27 mouse cellular contexts compared by ENCODE assay signal in the genomic region with DNA sequence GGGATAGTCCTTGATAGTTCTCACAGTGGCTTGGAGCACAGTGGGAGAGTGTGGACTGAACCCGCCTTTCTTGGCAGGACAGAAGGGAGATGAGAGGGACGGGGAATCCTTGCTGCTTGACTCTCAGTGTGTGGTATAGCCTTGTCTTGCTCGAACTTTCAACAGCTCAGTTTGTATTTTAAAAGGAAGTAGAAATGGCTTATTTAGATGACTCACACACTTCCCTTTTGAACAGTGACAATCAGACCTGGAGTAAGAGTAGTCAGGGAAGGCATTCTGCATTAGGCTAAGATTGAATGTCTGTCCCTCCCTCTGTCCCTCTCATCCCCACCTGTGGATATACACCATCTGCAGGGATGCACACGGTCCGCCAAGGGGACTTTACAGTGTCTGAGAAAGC.
DNase-seq lines count a peak whose midpoint lies in the region; ATAC-seq and TF ChIP-seq lines count a peak whose summit lies in the region.
"Had no signal": no experiment of that assay in that cellular context is flagged by ENCODE, and none has a peak within 500 bp of the region (broad histone marks: within the 10 kb centered on the region; RNA-seq: fewer than 3 reads in every experiment).

No protein-coding gene starts in this region.

- DNase-seq in 416B (ENCODE audit: low read depth) (peak; percentile 63), MEL (ENCODE audit: low read depth, low spot score) (peak; percentile 45)
- no peak for DNase-seq in left cerebral cortex, postnatal 10 days (ENCODE audit: extremely low spot score in 1 of 2, low spot score in 2 of 2)
- no peak for DNase-seq in layer of hippocampus, adult 8-10 months (ENCODE audit: low spot score in 2 of 2)
- DNase-seq in Muller cell, postnatal 12 days (ENCODE audit: inconsistent ontology term), result no peak
- DNase-seq: adrenal gland, adult 8-10 months; adrenal gland, postnatal 25 days; cerebellum, adult 18-20 months; cerebellum, adult 9-10 months; cerebellum, postnatal 14 days; forebrain, postnatal 0 days; gastrocnemius, adult 2 months; gastrocnemius, postnatal 14 days; heart, postnatal 10 days; heart, postnatal 36 days had no signal

- H3K4me2 ChIP-seq in kidney, embryonic 15.5 days, result no peak overlapping the region
- H3K4me2 ChIP-seq: embryonic facial prominence, embryonic 12.5 days; embryonic facial prominence, embryonic 15.5 days; heart, embryonic 12.5 days; heart, embryonic 15.5 days; hindbrain, embryonic 13.5 days had no signal

- no peak overlapping the region for H3K27ac ChIP-seq in MEL (ENCODE audit: control insufficient read depth, low read depth, low read length)
- no peak overlapping the region for H3K27ac ChIP-seq in kidney, embryonic 15.5 days
- H3K27ac ChIP-seq: embryonic facial prominence, embryonic 12.5 days; embryonic facial prominence, embryonic 15.5 days; gastrocnemius, adult 2 months; heart, embryonic 15.5 days; hindbrain, embryonic 10.5 days; hindbrain, embryonic 13.5 days had no signal

- H3K36me3 ChIP-seq in MEL (ENCODE audit: control insufficient read depth in 1 of 2, insufficient read depth in 2 of 2, low read length in 2 of 2), result no peaks in the 10 kb centered on the region
- peaks cover under 1% of the 10 kb centered on the region; the same call in 1 of the 2 replicates for H3K36me3 ChIP-seq in kidney, embryonic 15.5 days
- H3K36me3 ChIP-seq: embryonic facial prominence, embryonic 15.5 days; heart, embryonic 12.5 days; heart, embryonic 15.5 days had no signal

- TF ChIP-seq POLR2A in MEL (IDR thresholded peaks at IDR 0.05; ENCODE audit: control insufficient read depth in 1 of 2, insufficient read depth in 1 of 2, low read depth in 1 of 2, low read length in 2 of 2, poor library complexity in 1 of 2), result no peak

- intact Hi-C loops in left cerebral cortex, postnatal 10 days (cut with DNase I), result no loop called here

- H3K4me1 ChIP-seq in MEL (ENCODE audit: control insufficient read depth in 1 of 2, insufficient read depth in 2 of 2, low read length in 2 of 2), result 0 out of 4 replicates have a peak, but pooled peaks cover 0 to 2% of the 10 kb centered on the region in 2 experiments
- H3K4me1 ChIP-seq in kidney, embryonic 15.5 days, result peaks cover 13% of the 10 kb centered on the region
- H3K4me1 ChIP-seq: embryonic facial prominence, embryonic 12.5 days; embryonic facial prominence, embryonic 15.5 days; heart, embryonic 12.5 days; heart, embryonic 15.5 days; hindbrain, embryonic 10.5 days had no signal

- no peaks in the 10 kb centered on the region for H3K9me3 ChIP-seq in MEL (replicated peaks; ENCODE audit: insufficient read depth, low read length)
- H3K9me3 ChIP-seq in kidney, embryonic 15.5 days (replicated peaks), result no peaks in the 10 kb centered on the region
- H3K9me3 ChIP-seq: embryonic facial prominence, embryonic 12.5 days; embryonic facial prominence, embryonic 15.5 days; heart, embryonic 12.5 days; heart, embryonic 15.5 days; hindbrain, embryonic 10.5 days; hindbrain, embryonic 13.5 days had no signal

- no peaks in the 10 kb centered on the region for H3K79me2 ChIP-seq in MEL (ENCODE audit: control insufficient read depth, insufficient read depth, low read length, poor library complexity)

- TF ChIP-seq RAD21 in MEL (IDR thresholded peaks at IDR 0.05; ENCODE audit: low read depth, low read length), result no peak

- no peaks in the 10 kb centered on the region for H3K27me3 ChIP-seq in MEL (ENCODE audit: control insufficient read depth in 1 of 2, insufficient read depth in 2 of 2, low read length in 2 of 2)
- no peaks in the 10 kb centered on the region for H3K27me3 ChIP-seq in kidney, embryonic 15.5 days
- H3K27me3 ChIP-seq: embryonic facial prominence, embryonic 12.5 days; embryonic facial prominence, embryonic 15.5 days; heart, embryonic 12.5 days; heart, embryonic 15.5 days; hindbrain, embryonic 13.5 days had no signal

- H3K4me3 ChIP-seq in MEL (ENCODE audit: control insufficient read depth in 1 of 2, insufficient read depth in 1 of 2, low read depth in 2 of 2, low read length in 2 of 2), result no peak overlapping the region
- no peak overlapping the region for H3K4me3 ChIP-seq in kidney, embryonic 15.5 days (replicated peaks)
- H3K4me3 ChIP-seq: embryonic facial prominence, embryonic 12.5 days; embryonic facial prominence, embryonic 15.5 days; gastrocnemius, adult 2 months; heart, embryonic 12.5 days; heart, embryonic 15.5 days; hindbrain, embryonic 10.5 days; hindbrain, embryonic 13.5 days had no signal

- peak in 1 of 2 experiments; percentile 3; a peak in 1 of 4 replicates for TF ChIP-seq EP300 in MEL (IDR thresholded peaks at IDR 0.05; ENCODE audit: low read depth in 1 of 2, low read length in 2 of 2)

- peak; percentile 45; the same call in 1 of the 2 replicates for ATAC-seq in common myeloid progenitor, adult 5-6 weeks (replicated peaks; ENCODE audit: low read depth, poor library complexity, severe bottlenecking)
- ATAC-seq in megakaryocyte progenitor cell, adult 5-6 weeks (replicated peaks; ENCODE audit: poor library complexity), result peak; percentile 29; the same call in 1 of the 2 replicates
- no peak for ATAC-seq in kidney, embryonic 15.5 days (replicated peaks; ENCODE audit: low FRiP score)
- ATAC-seq: activated CD4-positive, CD25-positive, alpha-beta regulatory T cell, adult 4 months; forebrain, embryonic 14.5 days; forebrain, postnatal 0 days; hindbrain, embryonic 16.5 days had no signal

- no peak overlapping the region for H3K9ac ChIP-seq in MEL (ENCODE audit: control insufficient read depth, low read depth, low read length, poor library complexity, severe bottlenecking)
- no peak overlapping the region for H3K9ac ChIP-seq in kidney, embryonic 15.5 days
- H3K9ac ChIP-seq: embryonic facial prominence, embryonic 12.5 days; embryonic facial prominence, embryonic 15.5 days; forebrain, postnatal 0 days; heart, embryonic 12.5 days; heart, embryonic 15.5 days; hindbrain, embryonic 13.5 days had no signal

- 89% methylated on average over 5 of the region's 5 CpGs for WGBS in kidney, embryonic 15.5 days

- no peak for TF ChIP-seq CTCF in MEL (IDR thresholded peaks at IDR 0.05 in 2 of 3, conservative IDR thresholded peaks at IDR 0.05 in 1 of 3; ENCODE audit: control insufficient read depth in 1 of 3, insufficient read depth in 1 of 3, low read depth in 2 of 3, low read length in 3 of 3, poor library complexity in 1 of 3, severe bottlenecking in 1 of 3)

TF ChIP-seq in MEL, 35 proteins besides CTCF, POLR2A, EP300 and RAD21:
- TF ChIP-seq RCOR1 (IDR thresholded peaks at IDR 0.05; ENCODE audit: low read depth, low read length), result no peak
- TF ChIP-seq GABPA (IDR thresholded peaks at IDR 0.05; ENCODE audit: low read depth, low read length), result no peak
- no peak for TF ChIP-seq ELF1 (IDR thresholded peaks at IDR 0.05; ENCODE audit: low read depth, low read length)
- TF ChIP-seq SIN3A (IDR thresholded peaks at IDR 0.05; ENCODE audit: low read length), result no peak
- TF ChIP-seq MYC (IDR thresholded peaks at IDR 0.05; ENCODE audit: low read depth, low read length), result no peak
- TF ChIP-seq USF2 (IDR thresholded peaks at IDR 0.05; ENCODE audit: borderline replicate concordance in 1 of 2, insufficient read depth in 1 of 2, low read depth in 1 of 2, low read length in 2 of 2), result no peak
- no peak for TF ChIP-seq ZKSCAN1 (IDR thresholded peaks at IDR 0.05; ENCODE audit: low read depth, low read length)
- no peak for TF ChIP-seq POLR2AphosphoS2 (IDR thresholded peaks at IDR 0.05; ENCODE audit: low read length)
- TF ChIP-seq TBP (IDR thresholded peaks at IDR 0.05; ENCODE audit: low read depth, low read length), result no peak
- no peak for TF ChIP-seq JUND (IDR thresholded peaks at IDR 0.05; ENCODE audit: low read depth, low read length)
- TF ChIP-seq ZMIZ1 (IDR thresholded peaks at IDR 0.05; ENCODE audit: low read depth, low read length), result no peak
- no peak for TF ChIP-seq ETS1 (IDR thresholded peaks at IDR 0.05; ENCODE audit: low read depth, low read length)
- no peak for TF ChIP-seq MAX (IDR thresholded peaks at IDR 0.05; ENCODE audit: low read length)
- no peak for TF ChIP-seq NRF1 (IDR thresholded peaks at IDR 0.05; ENCODE audit: insufficient read depth, low read depth, low read length, poor library complexity, severe bottlenecking)
- no peak for TF ChIP-seq UBTF (IDR thresholded peaks at IDR 0.05; ENCODE audit: borderline replicate concordance, insufficient read depth, low read depth, low read length)
- TF ChIP-seq HCFC1 (IDR thresholded peaks at IDR 0.05; ENCODE audit: low read depth, low read length), result no peak
- TF ChIP-seq E2F4 (IDR thresholded peaks at IDR 0.05; ENCODE audit: borderline replicate concordance, low read depth, low read length), result no peak
- no peak for TF ChIP-seq KAT2A (conservative IDR thresholded peaks at IDR 0.05; ENCODE audit: low read depth, low read length)
- no peak for TF ChIP-seq CHD2 (IDR thresholded peaks at IDR 0.05; ENCODE audit: low read length)
TF ChIP-seq in MEL: peak in this region for 0.

Comparison
In these comparisons a context has a peak if more than half of its experiments do, and no peak if none do; other contexts are left out.
1. DNase-seq: peak in 416B (single experiment) and MEL (single experiment); none in left cerebral cortex, postnatal 10 days (0 of 2), layer of hippocampus, adult 8-10 months (0 of 2) and Muller cell, postnatal 12 days (single experiment).